Comparison of ENCODE assay signal across 35 mouse cellular contexts in genomic region chr4:83357738-83358137, GRCm38 (mm10).
"Had no signal": no experiment of that assay in that cellular context is flagged by ENCODE, and none has a peak within 500 bp of the region (broad histone marks: within the 10 kb centered on the region; RNA-seq: fewer than 3 reads in every experiment).

No protein-coding gene starts in this region.

- H3K9me3 ChIP-seq: heart, embryonic 10.5 days; heart, embryonic 15.5 days; hindbrain, embryonic 15.5 days; intestine, embryonic 15.5 days had no signal

- H3K27me3 ChIP-seq: hindbrain, embryonic 12.5 days; hindbrain, embryonic 13.5 days; hindbrain, embryonic 15.5 days; intestine, embryonic 15.5 days; kidney, embryonic 15.5 days had no signal

- H3K4me1 ChIP-seq: heart, embryonic 10.5 days; hindbrain, embryonic 10.5 days; hindbrain, embryonic 12.5 days; hindbrain, embryonic 13.5 days; hindbrain, embryonic 15.5 days; intestine, embryonic 15.5 days; kidney, embryonic 15.5 days had no signal

- H3K9ac ChIP-seq: heart, embryonic 12.5 days; heart, embryonic 13.5 days; heart, embryonic 15.5 days; hindbrain, embryonic 12.5 days; hindbrain, embryonic 13.5 days; hindbrain, embryonic 14.5 days; hindbrain, embryonic 15.5 days; intestine, embryonic 15.5 days; kidney, embryonic 15.5 days had no signal

- H3K4me3 ChIP-seq: heart, embryonic 10.5 days; heart, embryonic 12.5 days; heart, embryonic 13.5 days; heart, embryonic 15.5 days; hindbrain, embryonic 10.5 days; hindbrain, embryonic 12.5 days; hindbrain, embryonic 13.5 days; hindbrain, embryonic 15.5 days; intestine, embryonic 15.5 days; kidney, embryonic 15.5 days; layer of hippocampus, adult 2 months had no signal

- H3K36me3 ChIP-seq: heart, embryonic 10.5 days; heart, embryonic 12.5 days; heart, embryonic 13.5 days; heart, embryonic 15.5 days; hindbrain, embryonic 10.5 days; hindbrain, embryonic 12.5 days; hindbrain, embryonic 13.5 days; hindbrain, embryonic 15.5 days; intestine, embryonic 15.5 days; kidney, embryonic 15.5 days had no signal

- DNase-seq: heart, postnatal 10 days; heart, postnatal 14 days; heart, postnatal 36 days; heart, postnatal 4 days; kidney, adult 11 months; kidney, adult 18-20 months; kidney, adult 2 months; kidney, adult 8-10 months; kidney, adult 9 months; kidney, postnatal 10 days; kidney, postnatal 14 days; kidney, postnatal 25 days; kidney, postnatal 36 days; kidney, postnatal 4 days; layer of hippocampus, adult 9-11 months; layer of hippocampus, postnatal 36 days had no signal

- H3K27ac ChIP-seq: heart, embryonic 10.5 days; heart, embryonic 13.5 days; heart, embryonic 15.5 days; hindbrain, embryonic 10.5 days; hindbrain, embryonic 12.5 days; hindbrain, embryonic 13.5 days; hindbrain, embryonic 14.5 days; hindbrain, embryonic 15.5 days; hindbrain, postnatal 0 days; intestine, embryonic 15.5 days; kidney, embryonic 15.5 days; kidney, postnatal 0 days; layer of hippocampus, adult 2 months had no signal

- H3K4me2 ChIP-seq: heart, embryonic 11.5 days; heart, embryonic 12.5 days; heart, embryonic 13.5 days; heart, embryonic 15.5 days; hindbrain, embryonic 12.5 days; hindbrain, embryonic 13.5 days; hindbrain, embryonic 14.5 days; hindbrain, embryonic 15.5 days; intestine, embryonic 15.5 days; kidney, embryonic 15.5 days had no signal

- ATAC-seq: hindbrain, embryonic 16.5 days; hindbrain, postnatal 0 days; inflammation-experienced regulatory T-cells, adult 6 months; intestine, embryonic 15.5 days; intestine, embryonic 16.5 days; intestine, postnatal 0 days had no signal
